Mouse (Mus musculus) myocyte (in vitro differentiated cells): ENCODE measurements at regions not wholly inside any gene's neighbourhood (a gene's known extent, or its start where the extent isn't known, plus 50 kb on each side); places are given as distances from the start of the nearest gene placed in this dataset.

Experiments
- H3K27me3 ChIP-seq: one replicate; pipeline ENCODE4 v1.6.1; 2011; ENCODE audit not compliant: control insufficient read depth, insufficient read depth, insufficient read length
- H3K36me3 ChIP-seq: one replicate; pipeline ENCODE4 v1.6.1; 2011; ENCODE audit not compliant: control insufficient read depth, insufficient read depth
- H3K4me2 ChIP-seq: one replicate; pipeline ENCODE4 v1.6.1; 2011; ENCODE audit warnings: low read depth, control low read depth
- H3K4me3 ChIP-seq: one replicate; pipeline ENCODE4 v1.5.1; 2011; ENCODE audit warnings: mild to moderate bottlenecking, control low read depth, moderate library complexity
- H3K79me2 ChIP-seq: one replicate; pipeline ENCODE4 v1.6.1; 2011; ENCODE audit not compliant: control insufficient read depth, insufficient read depth
- H3ac ChIP-seq: one replicate; pipeline ENCODE4 v1.6.1; 2011; ENCODE audit not compliant: control insufficient read depth, insufficient read length
- CEBPB ChIP-seq: IDR thresholded peaks from 2 replicates; pipeline ENCODE4 v1.6.1; 2011; ENCODE audit warnings: mild to moderate bottlenecking, moderate library complexity; ENCODE audit not compliant: poor library complexity, insufficient read depth, severe bottlenecking
- E2F4 ChIP-seq: IDR thresholded peaks from one replicate; pipeline ENCODE4 v1.6.1; 2011; ENCODE audit warnings: mild to moderate bottlenecking, control low read depth, moderate library complexity; ENCODE audit not compliant: insufficient read depth
- MAX ChIP-seq: IDR thresholded peaks from one replicate; pipeline ENCODE4 v1.6.1; 2011; ENCODE audit warnings: low read depth, mild to moderate bottlenecking, control low read depth
- MYOD1 ChIP-seq, 3 experiments: IDR thresholded peaks; one replicate each; pipeline ENCODE4 v1.6.1; 2011; ENCODE audit warnings: control low read depth in 2 of 3, low read depth in 2 of 3, mild to moderate bottlenecking in 2 of 3, moderate library complexity in 1 of 3; ENCODE audit not compliant: insufficient read length in 2 of 3, control insufficient read depth in 1 of 3
- MYOG ChIP-seq, 3 experiments: IDR thresholded peaks; one replicate each; pipeline ENCODE4 v1.6.1; 2011; ENCODE audit warnings: control low read depth in 2 of 3, low read depth in 2 of 3, mild to moderate bottlenecking in 2 of 3; ENCODE audit not compliant: insufficient read length in 2 of 3, control insufficient read depth in 1 of 3, insufficient read depth in 1 of 3
- POLR2A ChIP-seq: IDR thresholded peaks from one replicate; pipeline ENCODE4 v1.6.1; 2011; ENCODE audit warnings: low read depth, mild to moderate bottlenecking, control low read depth, moderate library complexity; ENCODE audit not compliant: insufficient read length
- POLR2AphosphoS2 ChIP-seq: IDR thresholded peaks from one replicate; pipeline ENCODE4 v1.6.1; 2011; ENCODE audit warnings: low read depth, control low read depth; ENCODE audit not compliant: insufficient read length
- REST ChIP-seq: IDR thresholded peaks from one replicate; pipeline ENCODE4 v1.6.1; 2011; ENCODE audit warnings: mild to moderate bottlenecking, control low read depth, moderate library complexity; ENCODE audit not compliant: insufficient read depth, insufficient read length
- SRF ChIP-seq: IDR thresholded peaks from one replicate; pipeline ENCODE4 v1.6.1; 2011; ENCODE audit warnings: low read depth; ENCODE audit not compliant: control insufficient read depth, insufficient read length
- TCF12 ChIP-seq: IDR thresholded peaks from one replicate; pipeline ENCODE4 v1.6.1; 2011; ENCODE audit warnings: mild to moderate bottlenecking, control low read depth; ENCODE audit not compliant: poor library complexity, insufficient read depth, severe bottlenecking
- TCF3 ChIP-seq: IDR thresholded peaks from one replicate; pipeline ENCODE4 v1.6.1; 2011; ENCODE audit warnings: low read depth, control low read depth; ENCODE audit not compliant: insufficient read length
- USF1 ChIP-seq: IDR thresholded peaks from one replicate; pipeline ENCODE4 v1.6.1; 2011; ENCODE audit warnings: low read depth, mild to moderate bottlenecking, control low read depth, moderate library complexity

- no peak overlapping the region for H3ac ChIP-seq
- no peak overlapping the region for H3K4me3 ChIP-seq
- H3K27me3 ChIP-seq = no peaks in the 10 kb centered on the region
- no peaks in the 10 kb centered on the region for H3K36me3 ChIP-seq
- TF ChIP-seq E2F4 (no peak), MAX (no peak), TCF12 (no peak), TCF3 (no peak), POLR2AphosphoS2 (no peak), SRF (no peak), MYOD1 (IDR thresholded peaks at IDR 0.05; ENCODE audit: control insufficient read depth in 1 of 3, insufficient read length in 2 of 3, low read depth in 2 of 3) (no peak), USF1 (no peak), POLR2A (no peak)
- H3K79me2 ChIP-seq = no peaks in the 10 kb centered on the region
- no peak overlapping the region for H3K4me2 ChIP-seq
Measured at GRCm38 (mm10) chr5:133113946-133114345, 570.8 kb upstream of the Auts2 start.

- no peak overlapping the region for H3ac ChIP-seq
- H3K4me2 ChIP-seq = no peak overlapping the region
- TF ChIP-seq CEBPB = no peak
- H3K79me2 ChIP-seq = no peaks in the 10 kb centered on the region
- no peak overlapping the region for H3K4me3 ChIP-seq
- no peaks in the 10 kb centered on the region for H3K36me3 ChIP-seq
- H3K27me3 ChIP-seq = no peaks in the 10 kb centered on the region
Measured at GRCm38 (mm10) chr5:133113183-133113582, 570.0 kb upstream of the Auts2 start.

DNA sequence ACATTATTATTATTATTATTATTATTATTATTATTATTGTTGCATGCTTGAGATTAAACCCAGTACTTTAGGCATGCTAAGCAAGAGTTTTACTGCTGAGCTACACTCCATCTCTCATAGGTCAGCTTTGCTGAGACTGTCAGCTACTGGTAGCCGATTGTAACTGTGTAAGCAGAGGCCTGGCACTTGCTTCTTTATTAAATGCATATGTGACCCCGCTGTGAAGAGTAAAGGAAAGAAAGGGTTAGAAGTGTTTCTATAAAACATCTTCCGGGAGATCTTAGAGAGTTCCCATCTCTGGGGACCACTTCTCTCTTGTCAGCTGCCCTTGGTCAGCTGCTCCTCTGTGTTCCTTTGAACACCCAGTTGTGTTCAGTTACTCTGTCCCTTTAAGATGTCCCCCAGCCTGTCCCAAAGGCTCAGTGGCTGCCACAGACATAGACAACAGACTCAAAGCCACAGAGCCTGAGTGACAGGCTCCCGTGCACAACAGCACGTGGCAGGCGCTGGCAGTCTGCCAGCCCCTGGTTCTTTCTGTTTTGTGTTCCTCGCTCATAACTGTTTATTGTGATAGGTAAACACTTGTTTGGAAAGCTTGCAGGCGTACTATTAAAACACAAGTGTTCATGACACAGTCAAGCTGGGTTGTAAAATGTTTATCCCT is 563.7 kb upstream of the Auts2 start:
- Histone ChIP-seq H3K27me3 (no peaks in the 10 kb centered on the region), H3ac (no peak overlapping the region), H3K36me3 (no peaks in the 10 kb centered on the region), H3K79me2 (no peaks in the 10 kb centered on the region), H3K4me2 (no peak overlapping the region), H3K4me3 (no peak overlapping the region)
- TF ChIP-seq MYOG (IDR thresholded peaks at IDR 0.05; ENCODE audit: control insufficient read depth in 1 of 3, insufficient read depth in 1 of 3, insufficient read length in 2 of 3, low read depth in 2 of 3) (no peak), POLR2A (no peak), TCF12 (no peak), REST (no peak)

DNA sequence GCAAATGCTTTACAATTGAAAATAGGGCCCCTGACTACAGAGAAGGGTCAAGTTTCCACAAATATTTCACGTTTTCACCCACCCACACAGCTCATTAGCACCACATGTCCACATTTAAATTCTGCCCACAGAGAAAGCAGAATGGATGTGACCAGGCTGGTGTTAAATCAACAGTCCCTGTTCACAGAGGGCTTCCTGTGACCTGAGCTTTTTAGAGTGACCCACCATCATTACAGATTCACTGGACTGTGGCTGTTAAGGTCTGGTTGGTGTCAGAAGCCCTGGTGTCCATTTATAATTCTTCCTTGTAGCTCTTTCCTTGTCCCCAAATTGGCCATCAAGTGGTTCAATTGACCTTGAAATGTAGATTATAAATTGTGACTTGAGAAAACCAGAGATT is 553.2 kb upstream of the Auts2 start:
- H3K27me3 ChIP-seq = no peaks in the 10 kb centered on the region
- no peaks in the 10 kb centered on the region for H3K36me3 ChIP-seq
- no peaks in the 10 kb centered on the region for H3K79me2 ChIP-seq
- no peak overlapping the region for H3K4me3 ChIP-seq
- no peak overlapping the region for H3ac ChIP-seq
- no peak overlapping the region for H3K4me2 ChIP-seq
- TF ChIP-seq REST (no peak), POLR2AphosphoS2 (no peak), MYOD1 (IDR thresholded peaks at IDR 0.05; ENCODE audit: control insufficient read depth in 1 of 3, insufficient read length in 2 of 3, low read depth in 2 of 3) (no peak)

GRCm38 (mm10) chr5:133084859-133085258 is 541.7 kb upstream of the Auts2 start:
- H3ac ChIP-seq = no peak overlapping the region
- H3K79me2 ChIP-seq = no peaks in the 10 kb centered on the region
- TF ChIP-seq REST (no peak), E2F4 (no peak)
- H3K36me3 ChIP-seq = no peaks in the 10 kb centered on the region
- no peak overlapping the region for H3K4me2 ChIP-seq
- no peak overlapping the region for H3K4me3 ChIP-seq
- no peaks in the 10 kb centered on the region for H3K27me3 ChIP-seq

GRCm38 (mm10) chr5:133080751-133081150 is 537.6 kb upstream of the Auts2 start:
- Histone ChIP-seq H3K36me3 (no peaks in the 10 kb centered on the region), H3ac (no peak overlapping the region), H3K4me2 (no peak overlapping the region), H3K4me3 (no peak overlapping the region), H3K79me2 (no peaks in the 10 kb centered on the region), H3K27me3 (no peaks in the 10 kb centered on the region)
- no peak for TF ChIP-seq MYOD1 (IDR thresholded peaks at IDR 0.05; ENCODE audit: control insufficient read depth in 1 of 3, insufficient read length in 2 of 3, low read depth in 2 of 3)
- no peak for TF ChIP-seq TCF3
- TF ChIP-seq TCF12 = no peak
- no peak for TF ChIP-seq CEBPB
- no peak for TF ChIP-seq SRF
- TF ChIP-seq POLR2AphosphoS2 = no peak
- no peak for TF ChIP-seq MAX
- TF ChIP-seq USF1 = no peak
- no peak for TF ChIP-seq MYOG (IDR thresholded peaks at IDR 0.05; ENCODE audit: control insufficient read depth in 1 of 3, insufficient read depth in 1 of 3, insufficient read length in 2 of 3, low read depth in 2 of 3)
- no peak for TF ChIP-seq REST
- TF ChIP-seq POLR2A = no peak
- TF ChIP-seq E2F4 = no peak
